Mouse (Mus musculus) cerebellum, adult 11 months (tissue): ENCODE measurements around the gene Dpysl5.
"Not testable (repeated sequence)": the region's sequence is repeated elsewhere in the genome, so short reads cannot be mapped to it uniquely, and the experiment has no call there.

ENCODE experiments used
- DNase-seq: peaks from one replicate; pipeline ENCODE4 v3.0.0; 2022

Gene Dpysl5

DNA sequence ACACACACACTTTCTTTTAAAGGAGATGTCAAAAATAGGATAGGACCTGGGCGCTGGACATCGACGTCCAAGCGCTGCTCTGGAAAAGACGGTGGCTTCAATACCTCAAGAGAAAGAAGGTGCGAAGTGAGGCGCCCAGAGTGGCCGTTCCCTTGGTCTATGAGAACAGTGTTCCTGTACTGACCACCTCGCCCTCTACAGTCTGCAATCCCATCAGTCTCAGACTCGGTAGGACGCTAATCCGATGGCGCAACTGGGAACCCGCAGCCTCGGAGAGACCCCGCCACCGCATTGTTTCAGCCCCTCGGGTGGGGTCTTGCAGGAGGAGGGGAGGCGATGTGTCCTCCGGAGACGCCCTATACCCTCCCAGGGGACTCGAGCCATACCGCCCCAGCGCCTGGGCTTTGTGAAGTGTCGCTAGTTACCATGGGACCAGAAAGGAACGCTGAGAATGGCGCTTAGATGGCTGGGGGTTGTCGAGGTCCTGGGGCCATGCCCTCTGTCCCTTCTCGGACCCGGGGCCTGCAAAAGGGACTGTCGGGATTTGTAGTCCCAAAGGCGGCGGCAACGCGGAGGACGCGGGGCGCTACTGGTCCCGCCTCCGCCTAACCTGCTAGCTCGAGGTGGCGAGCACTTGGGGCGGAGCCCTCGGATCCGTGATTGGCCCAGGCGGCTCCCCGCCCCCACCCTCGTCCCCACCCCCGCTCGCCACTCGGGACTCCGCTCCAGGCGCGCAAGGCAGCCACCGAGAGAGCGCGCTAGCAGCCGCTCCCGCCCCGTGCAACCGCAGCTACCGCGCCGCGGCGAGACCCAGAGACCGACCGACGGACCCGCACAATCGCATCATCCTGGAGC, at the start of gene Dpysl5:
TSS of gene Dpysl5 (plus strand) at position 418 of the 855 bp plus-strand sequence.
- DNase-seq, result peak; percentile 93

DNA sequence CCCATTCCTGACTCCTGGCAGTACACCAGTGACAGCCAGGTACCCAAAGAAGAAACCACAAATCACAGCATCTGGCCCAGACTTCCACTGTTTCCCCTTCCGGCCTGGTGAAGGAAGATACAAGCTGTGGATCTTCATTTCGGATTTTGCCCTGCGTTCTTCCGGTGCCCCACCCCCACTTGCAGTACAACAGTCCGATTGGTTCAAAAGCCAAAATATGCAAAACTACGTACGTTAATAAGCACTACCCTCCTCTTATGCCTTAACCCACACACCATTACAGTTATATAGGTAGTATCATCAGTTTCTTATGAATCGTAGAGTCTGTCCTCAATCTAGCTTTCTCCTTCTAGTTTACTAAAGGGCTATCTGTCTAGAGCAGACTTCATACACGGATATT, 46.0 kb upstream of the Dpysl5 start:
- DNase-seq, result no peak

DNA sequence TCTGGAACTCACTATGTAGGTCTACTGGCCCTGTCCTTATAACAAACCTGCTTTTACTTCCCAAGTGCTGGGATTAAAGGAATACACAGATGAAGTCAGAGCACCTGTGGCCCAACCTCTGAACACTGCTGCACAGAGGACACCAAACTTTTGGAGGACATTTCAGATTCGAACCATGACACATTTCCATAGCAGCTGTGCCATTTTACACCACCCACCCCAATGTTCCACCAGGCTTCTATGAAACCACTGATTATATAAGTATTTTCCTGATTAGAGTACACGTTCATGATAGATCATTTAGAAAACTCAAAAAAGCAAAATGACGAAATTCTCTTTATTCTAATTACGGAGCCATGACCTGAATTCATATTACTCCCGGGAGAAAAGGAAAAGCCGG, 45.4 kb upstream of the Dpysl5 start:
- no peak for DNase-seq

DNA sequence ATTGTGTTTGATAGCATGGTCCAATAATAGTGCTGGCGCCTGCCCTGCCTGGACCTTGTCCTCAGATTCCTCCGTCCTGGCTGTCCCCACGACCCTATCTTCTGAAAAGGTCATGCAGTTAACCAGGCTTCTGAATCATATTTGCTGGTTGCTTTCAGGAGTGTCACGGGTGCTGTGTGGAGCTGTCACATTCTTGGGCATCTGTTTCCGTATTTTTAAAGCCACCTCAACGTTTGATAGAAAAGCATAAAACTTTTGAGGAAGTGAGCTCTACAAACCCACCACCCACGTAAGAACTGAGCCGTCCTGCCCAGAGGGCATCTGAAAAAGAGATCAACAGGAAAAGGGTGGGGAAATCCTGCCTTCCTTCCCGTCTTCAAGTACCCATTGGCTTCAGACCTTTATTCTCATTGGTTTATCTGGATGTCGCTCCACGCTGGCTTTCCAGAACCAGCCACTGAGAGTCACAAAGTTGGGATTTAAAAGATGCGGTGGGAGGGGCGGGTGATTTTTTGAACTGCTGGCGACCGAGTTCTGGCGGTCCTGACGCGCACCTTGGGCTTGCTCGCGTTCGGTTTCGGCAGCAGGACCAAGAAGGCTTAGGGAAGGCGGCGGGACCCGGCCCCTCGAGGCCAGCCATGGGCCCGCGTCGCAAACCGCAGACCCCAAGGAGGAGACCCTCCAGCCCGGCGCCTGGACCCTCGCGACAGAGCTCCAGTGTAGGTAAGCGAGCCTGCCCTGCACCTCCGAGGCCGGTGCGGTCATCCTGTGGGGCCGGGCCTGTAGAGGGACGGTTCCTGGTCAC, 44.8 kb upstream of the Dpysl5 start, which contains the start of gene Cenpa:
TSS of gene Cenpa (plus strand) at position 387 of the 805 bp plus-strand sequence.
- DNase-seq, result peak; percentile 82

DNA sequence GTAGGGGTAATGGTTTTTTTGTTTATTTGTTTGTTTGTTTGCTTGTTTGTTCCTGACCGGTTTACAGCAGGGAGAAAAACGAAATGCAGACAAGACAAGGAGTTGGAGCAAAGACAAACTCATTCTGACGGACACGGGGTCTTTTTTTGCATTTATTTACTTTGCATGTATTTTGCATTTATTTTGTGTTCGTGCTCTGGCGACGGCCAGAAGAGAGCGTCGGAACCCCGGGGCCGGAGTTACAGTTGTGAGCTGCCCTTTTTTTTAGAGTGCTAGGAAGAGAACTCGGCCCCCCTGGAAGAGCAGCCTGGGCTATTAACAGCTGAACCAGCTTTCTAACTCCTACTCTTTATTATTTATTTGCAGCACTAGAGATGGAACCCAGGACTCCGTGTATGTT, 44.1 kb upstream of the Dpysl5 start:
- DNase-seq, result no peak

DNA sequence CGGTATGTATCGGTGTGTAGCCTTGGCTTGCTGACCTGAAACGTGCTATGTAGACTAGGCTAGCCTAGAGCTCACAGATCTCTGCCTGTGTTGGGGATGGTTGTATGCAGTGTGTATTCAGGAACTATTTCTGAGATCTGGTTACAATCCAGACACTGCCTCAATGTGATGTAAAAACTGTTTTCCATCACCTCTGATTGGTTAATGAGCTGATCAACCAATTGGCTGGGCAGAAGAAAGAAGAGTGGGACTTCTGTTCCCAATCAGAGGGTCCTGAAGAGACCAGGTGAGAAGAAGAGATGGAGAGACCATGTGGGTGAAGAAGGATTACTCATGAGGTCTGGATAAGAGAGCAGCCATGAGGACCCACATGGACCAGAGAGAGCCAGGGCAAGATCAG, 43.7 kb upstream of the Dpysl5 start:
- no peak for DNase-seq

DNA sequence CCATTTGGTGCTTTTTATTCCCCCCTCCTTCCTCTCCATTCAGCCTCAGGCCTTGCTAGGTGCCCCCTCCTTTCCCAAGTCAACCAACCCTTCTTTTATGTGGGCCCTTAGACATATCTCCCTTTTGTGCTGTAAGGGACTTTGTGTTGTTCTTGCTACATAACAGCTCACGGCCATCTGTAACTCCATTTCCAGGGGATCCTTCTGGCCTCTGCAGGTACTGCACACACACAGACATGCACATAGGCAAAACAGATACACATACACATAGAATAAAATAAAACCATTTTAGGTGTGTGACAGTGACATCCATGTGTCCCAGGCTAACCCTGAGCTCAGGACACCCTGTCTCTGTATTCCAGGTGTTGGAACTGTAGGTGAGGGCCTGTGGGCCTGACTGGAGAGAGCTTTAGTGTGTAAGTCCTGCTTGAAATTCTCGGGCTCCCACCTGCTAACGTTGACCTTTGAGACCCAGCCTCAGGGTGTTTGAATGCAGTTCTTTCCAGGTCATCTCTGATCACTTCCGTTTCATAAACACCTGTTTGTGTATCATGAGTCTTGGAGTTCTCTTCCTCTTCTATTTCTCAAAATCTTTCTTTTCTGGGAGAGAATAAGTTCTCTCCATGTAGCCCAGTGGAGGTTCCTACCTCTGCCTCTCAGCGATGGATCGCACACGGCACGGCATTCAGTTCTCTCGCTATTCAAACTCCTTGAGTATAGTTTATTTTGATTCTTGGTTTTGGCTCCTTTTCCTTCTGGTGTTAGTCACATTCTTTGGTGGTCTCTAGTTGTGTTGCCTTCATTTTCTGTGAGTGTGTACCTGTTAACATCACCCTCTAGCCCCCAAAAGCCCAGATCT, 42.5 kb upstream of the Dpysl5 start:
- DNase-seq, result no peak

DNA sequence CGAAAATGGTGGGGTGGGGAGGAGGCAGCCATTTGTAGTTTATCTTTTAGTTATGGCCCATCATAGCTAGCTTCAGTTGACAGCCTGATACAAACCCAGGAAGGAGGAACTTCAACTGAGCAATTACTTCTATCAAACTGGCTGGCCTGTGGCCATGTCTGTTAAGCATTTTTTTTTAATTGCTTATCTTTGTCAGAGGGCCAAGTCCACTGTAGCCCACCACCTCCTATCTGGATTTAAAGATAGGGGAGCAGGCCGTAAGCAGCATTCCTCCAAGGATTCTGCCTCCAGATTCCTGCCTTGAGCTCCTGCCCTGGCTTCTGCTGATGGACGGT, 41.9 kb upstream of the Dpysl5 start:
- no peak for DNase-seq

DNA sequence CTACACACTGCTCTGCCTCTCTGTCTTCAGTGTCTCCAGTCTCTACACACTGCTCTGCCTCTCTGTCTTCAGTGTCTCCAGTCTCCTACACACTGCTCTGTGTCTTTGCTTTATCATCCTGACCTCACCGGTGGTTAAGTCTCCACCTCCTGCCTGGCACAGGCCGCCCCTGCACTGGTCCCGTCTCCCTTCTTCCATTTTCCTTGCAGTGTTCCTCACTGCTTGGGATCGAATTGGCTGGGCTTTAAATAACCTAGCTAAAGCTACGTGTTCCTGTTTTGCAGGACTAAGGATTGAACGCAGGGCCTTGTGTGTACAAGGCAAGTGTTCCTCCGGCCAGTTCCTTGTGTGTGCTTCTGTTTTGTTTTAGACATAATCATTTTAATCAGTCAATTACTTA, 41.3 kb upstream of the Dpysl5 start:
- no peak for DNase-seq

DNA sequence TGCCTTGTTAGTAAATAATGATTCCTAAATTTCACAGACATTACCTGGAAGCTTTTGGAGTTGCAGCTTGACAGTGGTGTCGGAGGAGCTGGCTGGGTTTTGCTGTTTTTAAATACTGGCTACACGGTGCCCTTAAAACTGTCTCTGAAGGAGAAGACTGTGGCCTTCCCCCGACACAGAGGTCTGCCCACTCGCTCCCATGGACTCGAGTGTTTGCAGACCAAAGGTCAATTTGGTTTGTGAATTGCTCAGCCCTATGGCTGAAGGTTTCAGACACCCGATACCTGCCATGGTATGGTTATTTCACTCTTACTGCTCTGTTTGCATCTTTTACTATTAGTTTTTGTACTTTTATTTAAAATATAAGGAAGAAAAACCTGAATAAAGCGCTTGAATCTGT, 37.4 kb upstream of the Dpysl5 start:
- DNase-seq, result no peak

DNA sequence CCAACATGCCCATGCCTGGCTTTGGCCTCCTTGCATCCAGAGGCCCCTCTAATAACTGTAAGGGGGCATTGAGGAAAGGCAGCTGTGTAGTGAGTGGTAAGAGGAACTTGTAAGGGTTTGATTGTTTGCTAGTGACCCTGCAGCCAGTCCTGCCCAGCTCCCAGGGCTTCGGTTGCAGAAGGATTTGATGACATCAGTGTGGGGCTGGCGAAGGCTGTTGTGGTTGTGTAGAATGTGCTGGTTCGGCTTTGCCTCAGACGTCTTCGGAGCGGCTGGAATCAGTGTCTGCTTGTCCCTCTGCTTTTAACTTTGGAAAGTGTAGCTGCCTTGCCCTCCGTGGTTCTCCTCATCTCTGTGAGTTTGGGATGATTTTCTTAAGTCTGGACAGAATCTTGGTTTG, 34.6 kb upstream of the Dpysl5 start:
- DNase-seq, result no peak

DNA sequence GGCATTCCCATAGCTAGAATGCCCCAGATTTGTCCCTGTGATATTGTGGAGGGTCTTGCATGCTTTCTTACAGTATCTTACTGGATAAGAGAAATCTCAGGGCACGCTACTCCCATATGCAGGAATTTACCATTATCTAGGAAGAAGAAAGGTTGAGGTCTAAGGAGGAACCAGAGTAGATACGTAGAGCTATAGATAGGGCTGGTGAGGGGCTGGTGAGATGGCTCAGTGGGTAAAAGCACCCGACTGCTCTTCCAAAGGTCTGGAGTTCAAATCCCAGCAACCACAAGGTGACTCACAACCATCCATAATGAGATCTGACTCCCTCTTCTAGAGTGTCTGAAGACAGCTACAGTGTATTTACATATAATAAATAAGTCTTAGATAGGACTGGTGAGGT, 33.3 kb upstream of the Dpysl5 start:
- not testable (repeated sequence) for DNase-seq

DNA sequence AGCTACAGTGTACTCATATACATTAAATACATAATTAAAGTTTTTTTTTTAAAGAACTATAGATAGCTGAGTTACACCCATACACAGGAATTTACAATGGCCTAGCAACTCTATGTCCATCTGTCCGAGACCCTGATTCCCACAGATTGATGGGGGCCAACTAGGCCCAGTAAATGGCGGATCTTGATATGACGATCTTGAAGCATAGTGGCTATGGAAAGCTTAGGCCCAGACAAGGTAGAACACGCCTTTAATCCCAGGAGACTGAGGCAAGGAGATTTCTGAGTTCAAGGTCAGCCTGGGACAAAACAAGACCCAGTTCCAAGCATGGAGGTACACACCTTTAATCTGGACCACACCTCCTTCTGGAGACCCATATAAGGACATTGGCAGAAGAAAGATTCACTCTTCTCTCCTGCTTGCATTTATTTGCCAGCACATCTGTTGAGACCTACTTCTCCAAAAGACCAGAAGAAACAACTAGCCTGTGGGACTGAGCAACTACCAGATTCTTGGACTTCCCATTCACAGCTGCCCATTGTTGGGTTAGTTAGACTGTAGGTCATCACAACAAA, 32.6 kb upstream of the Dpysl5 start:
- DNase-seq, result no peak

DNA sequence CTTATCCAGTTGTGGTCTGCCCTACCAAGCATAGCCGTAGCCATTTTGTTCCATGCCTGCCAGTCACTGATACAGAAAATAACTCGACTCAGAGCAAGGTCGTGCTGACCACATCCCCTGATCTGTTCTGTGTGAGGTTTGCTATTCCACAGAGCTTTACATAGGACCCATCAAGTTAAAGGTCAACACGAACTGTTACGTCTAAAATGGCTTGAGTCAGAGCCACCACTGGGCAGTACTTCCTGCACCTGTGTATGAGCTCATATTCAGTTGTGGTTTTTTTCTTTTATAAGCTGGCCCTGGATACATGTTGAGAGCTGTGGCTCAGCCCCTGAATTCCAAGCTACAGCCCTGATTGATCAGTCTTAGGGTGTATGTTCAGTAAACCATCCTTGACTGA, 31.8 kb upstream of the Dpysl5 start:
- DNase-seq, result no peak

DNA sequence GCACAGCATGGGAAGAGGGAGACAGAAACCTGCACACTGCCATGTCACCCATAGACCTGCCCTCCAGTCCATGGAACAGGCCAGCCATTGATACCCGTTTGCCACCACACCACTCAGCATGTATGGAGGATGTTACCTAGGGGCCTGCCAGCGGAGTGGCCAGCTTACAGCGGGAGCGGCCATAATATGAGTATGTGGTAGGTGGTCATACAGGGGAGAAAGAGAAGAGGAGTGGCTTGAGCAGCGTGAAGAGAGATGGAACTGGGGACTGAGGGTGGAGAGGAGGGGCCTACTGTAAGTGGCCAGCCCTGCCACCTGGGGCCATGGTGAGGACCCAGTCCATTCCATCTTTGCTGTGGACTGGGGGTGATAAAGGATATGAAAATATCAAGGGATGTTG, 29.4 kb upstream of the Dpysl5 start:
- no peak for DNase-seq

DNA sequence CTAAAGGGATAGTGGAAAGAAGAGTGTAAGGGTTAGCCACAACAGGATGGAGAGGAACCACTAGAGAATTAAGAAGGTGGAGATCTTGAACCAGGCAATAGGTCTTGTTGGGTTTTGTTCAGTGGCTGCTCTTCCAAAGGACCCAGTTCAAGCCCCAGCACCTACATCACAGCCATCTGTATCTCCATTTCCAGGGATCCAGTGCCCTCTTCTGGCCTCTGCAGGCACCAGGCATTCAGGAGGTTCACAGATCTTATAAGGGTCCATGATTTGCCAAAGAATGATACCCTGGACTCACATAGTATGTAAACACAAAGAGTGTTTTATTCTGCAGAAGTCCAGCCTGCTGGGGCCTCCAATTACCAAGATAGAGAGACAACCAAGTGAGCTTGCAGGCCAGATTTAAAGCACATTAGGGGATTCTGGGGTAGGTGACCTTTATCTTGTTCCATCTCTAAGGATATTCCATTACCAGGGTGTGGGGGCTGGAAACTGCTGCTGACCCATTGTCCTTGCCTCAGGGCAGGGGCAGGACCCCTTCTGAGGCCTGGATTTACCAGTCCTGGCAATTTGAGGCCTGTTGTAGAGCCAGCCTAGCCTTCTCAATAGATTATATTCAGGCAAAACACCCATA, 28.3 kb upstream of the Dpysl5 start:
- no peak for DNase-seq

DNA sequence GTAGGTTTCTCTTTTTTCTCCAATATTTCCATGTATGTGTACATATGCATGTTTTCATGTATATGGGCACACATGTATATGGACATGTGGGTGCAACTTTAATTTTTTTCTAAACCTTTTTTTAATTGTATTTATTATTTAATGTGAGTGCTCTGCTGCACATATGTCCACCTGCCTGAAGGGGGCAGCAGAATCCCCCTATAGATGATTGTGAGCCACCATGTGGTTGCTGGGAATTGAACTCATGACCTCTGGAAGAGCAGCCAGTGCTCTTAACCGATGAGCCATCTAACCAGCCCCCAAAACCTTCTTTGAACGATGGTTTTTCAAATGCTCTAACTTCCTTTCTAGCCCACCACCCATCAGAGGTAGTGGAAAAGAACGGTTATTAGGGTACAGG, 27.4 kb upstream of the Dpysl5 start:
- DNase-seq, result no peak

DNA sequence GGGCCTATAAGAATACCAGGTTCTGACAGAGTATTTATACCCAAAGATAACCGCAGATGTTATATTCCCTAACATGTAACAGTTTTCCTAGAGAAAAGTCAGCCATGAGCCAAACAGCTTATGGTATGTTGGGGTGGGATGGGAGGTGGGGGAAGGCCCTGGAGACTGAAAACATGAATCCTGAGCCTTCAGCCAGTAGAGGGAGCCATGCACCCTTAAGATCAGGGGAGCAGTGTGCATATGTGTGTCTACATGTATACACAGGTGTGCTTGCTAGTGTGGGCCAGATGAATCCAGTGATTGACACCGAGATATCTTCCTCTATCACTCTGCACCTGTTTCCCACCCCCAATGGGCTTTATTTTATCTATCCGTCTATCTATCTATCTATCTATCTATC, 24.6 kb upstream of the Dpysl5 start:
- DNase-seq, result no peak

DNA sequence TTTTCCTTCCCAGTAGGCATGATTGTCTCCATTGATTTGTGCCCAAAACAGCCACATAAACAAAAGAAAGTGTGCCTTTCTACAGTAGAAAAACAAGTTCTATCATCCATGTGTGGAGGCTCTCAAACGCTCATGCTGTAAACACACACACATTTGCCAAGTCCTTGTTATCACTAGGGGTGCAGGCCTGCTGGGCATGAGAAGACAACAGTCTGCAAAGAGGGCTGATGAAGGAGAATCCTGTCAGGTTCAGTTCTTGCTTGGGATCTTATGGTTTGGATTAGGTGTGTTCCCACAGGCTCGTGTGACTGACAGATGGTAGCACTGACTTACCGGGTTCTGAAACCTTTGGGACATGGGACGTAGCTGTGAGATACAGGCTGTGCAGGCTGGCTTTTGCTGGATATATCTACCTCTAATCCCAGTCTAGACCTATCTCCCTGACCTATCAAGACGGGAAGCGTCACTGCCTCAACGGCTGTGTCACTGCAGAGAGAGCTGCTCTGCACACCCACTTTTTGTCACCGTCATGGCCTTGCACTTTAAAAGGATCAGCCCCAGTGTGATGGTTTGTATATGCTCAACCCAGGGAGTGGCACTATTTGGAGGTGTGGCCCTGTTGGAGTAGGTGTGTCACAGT, 10.9 kb upstream of the Dpysl5 start:
- no peak for DNase-seq

DNA sequence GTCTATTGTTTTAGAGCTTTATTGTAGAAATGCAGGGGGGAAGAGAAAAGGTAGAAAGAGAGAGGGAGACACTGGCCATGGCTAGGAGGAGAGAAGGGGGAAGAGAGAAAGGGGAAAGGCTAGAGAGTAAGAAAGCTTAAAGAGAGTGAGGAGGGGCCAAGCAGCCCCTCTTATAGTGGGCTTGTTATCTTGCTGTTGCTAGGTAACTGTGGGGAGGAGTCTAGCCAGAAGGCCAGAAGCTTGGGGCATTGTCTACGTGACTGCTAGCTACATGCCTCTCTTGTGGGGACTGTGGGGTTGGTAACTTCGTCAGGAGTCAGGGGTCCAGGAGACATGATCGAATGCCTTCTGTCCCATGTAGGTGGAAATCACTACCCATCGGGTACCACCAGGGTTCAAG, 10.0 kb upstream of the Dpysl5 start:
- DNase-seq, result not testable (repeated sequence)

DNA sequence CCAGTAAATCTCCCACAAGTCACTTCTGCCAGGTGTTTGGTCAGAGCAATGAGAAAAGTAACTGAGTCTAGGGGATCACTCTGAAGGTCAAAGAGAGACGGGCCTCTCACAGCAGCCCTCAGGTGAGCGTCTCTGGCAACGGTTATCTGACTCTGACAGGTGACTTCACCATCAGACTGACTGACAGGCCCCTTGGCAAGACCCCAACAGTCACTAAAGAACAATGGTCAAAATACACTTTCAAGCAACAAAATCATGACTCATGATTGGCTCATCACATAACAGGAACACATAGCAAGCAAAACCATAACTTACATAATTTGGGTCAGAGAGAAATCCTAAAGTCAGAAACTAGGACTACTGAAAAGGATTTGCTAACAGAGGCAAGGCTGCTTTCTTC, 9.5 kb upstream of the Dpysl5 start:
- DNase-seq, result no peak
